In genomic region chr16:11753466-11753865, GRCm38 (mm10) we compare ENCODE assay signal across 31 mouse cellular contexts.
"Had no signal": no experiment of that assay in that cellular context is flagged by ENCODE, and none has a peak within 500 bp of the region (broad histone marks: within the 10 kb centered on the region; RNA-seq: fewer than 3 reads in every experiment).

No protein-coding gene starts in this region.

- H3K27me3 ChIP-seq: heart, embryonic 13.5 days; heart, embryonic 15.5 days; hindbrain, embryonic 12.5 days; hindbrain, embryonic 13.5 days; hindbrain, embryonic 15.5 days; intestine, embryonic 15.5 days; kidney, embryonic 15.5 days had no signal

- H3K4me1 ChIP-seq: heart, embryonic 13.5 days; heart, embryonic 15.5 days; hindbrain, embryonic 10.5 days; hindbrain, embryonic 12.5 days; hindbrain, embryonic 13.5 days; hindbrain, embryonic 15.5 days; intestine, embryonic 15.5 days; kidney, embryonic 15.5 days had no signal

- H3K4me3 ChIP-seq: heart, embryonic 13.5 days; heart, embryonic 15.5 days; hindbrain, embryonic 10.5 days; hindbrain, embryonic 12.5 days; hindbrain, embryonic 13.5 days; hindbrain, embryonic 15.5 days; intestine, embryonic 15.5 days; kidney, embryonic 15.5 days; layer of hippocampus, adult 2 months; left cerebral cortex, adult 2 months had no signal

- H3K27ac ChIP-seq: heart, embryonic 13.5 days; heart, embryonic 15.5 days; hindbrain, embryonic 10.5 days; hindbrain, embryonic 12.5 days; hindbrain, embryonic 13.5 days; hindbrain, embryonic 14.5 days; hindbrain, embryonic 15.5 days; hindbrain, postnatal 0 days; intestine, embryonic 15.5 days; kidney, embryonic 15.5 days; kidney, postnatal 0 days; layer of hippocampus, adult 2 months; left cerebral cortex, adult 2 months had no signal

- DNase-seq: heart, postnatal 10 days; heart, postnatal 14 days; heart, postnatal 36 days; kidney, adult 11 months; kidney, adult 18-20 months; kidney, adult 8-10 months; kidney, adult 9 months; kidney, postnatal 10 days; kidney, postnatal 14 days; kidney, postnatal 25 days; kidney, postnatal 36 days; kidney, postnatal 4 days; layer of hippocampus, adult 9-11 months; layer of hippocampus, postnatal 36 days had no signal

- H3K9me3 ChIP-seq: heart, embryonic 13.5 days; heart, embryonic 15.5 days; hindbrain, embryonic 10.5 days; hindbrain, embryonic 12.5 days; hindbrain, embryonic 13.5 days; hindbrain, embryonic 15.5 days; intestine, embryonic 15.5 days; kidney, embryonic 15.5 days had no signal

- ATAC-seq: hindbrain, embryonic 16.5 days; hindbrain, postnatal 0 days; inflammation-experienced regulatory T-cells, adult 6 months; intestine, embryonic 15.5 days; intestine, embryonic 16.5 days had no signal

- H3K9ac ChIP-seq: heart, embryonic 13.5 days; heart, embryonic 15.5 days; hindbrain, embryonic 12.5 days; hindbrain, embryonic 13.5 days; hindbrain, embryonic 14.5 days; hindbrain, embryonic 15.5 days; intestine, embryonic 15.5 days; kidney, embryonic 15.5 days had no signal

- H3K36me3 ChIP-seq: heart, embryonic 13.5 days; heart, embryonic 15.5 days; hindbrain, embryonic 10.5 days; hindbrain, embryonic 12.5 days; hindbrain, embryonic 15.5 days; intestine, embryonic 15.5 days; kidney, embryonic 15.5 days had no signal

- H3K4me2 ChIP-seq: heart, embryonic 11.5 days; heart, embryonic 13.5 days; heart, embryonic 15.5 days; hindbrain, embryonic 12.5 days; hindbrain, embryonic 13.5 days; hindbrain, embryonic 14.5 days; hindbrain, embryonic 15.5 days; intestine, embryonic 15.5 days; kidney, embryonic 15.5 days had no signal
